Mouse (Mus musculus): ENCODE data around the gene B430305J03Rik. TPM values are rescaled to one million over a fixed set of nuclear protein-coding genes. Genes with fewer than 3 reads are reported as not detected.

The B430305J03Rik gene
- total RNA-seq, 1 experiment = 3.2 TPM

DNA sequence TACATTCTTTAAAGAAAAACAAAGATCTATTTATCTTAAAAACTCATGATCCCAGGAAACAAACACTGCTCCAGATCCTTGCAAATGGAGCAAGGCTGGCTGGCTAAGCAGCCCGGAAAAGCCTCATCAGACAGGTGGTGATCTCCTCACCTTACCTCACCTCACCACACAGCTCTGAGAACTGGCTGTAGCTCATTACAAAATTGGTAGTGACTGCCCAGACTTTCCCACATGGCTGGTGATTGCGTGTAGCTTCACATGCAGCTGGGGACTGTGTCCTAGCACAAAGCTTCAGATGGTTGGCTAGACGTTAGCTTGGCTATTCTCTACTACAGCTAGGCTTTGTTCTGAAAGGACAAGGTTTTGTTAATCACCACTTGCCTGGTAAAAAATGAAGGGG is 28.5 kb downstream of the B430305J03Rik start:
- DNase-seq (ENCODE audit: low read depth, low spot score) = no peak
- Histone ChIP-seq H3K27ac (ENCODE audit: insufficient read depth, low read depth, low read length, poor library complexity, severe bottlenecking) (no peak overlapping the region), H3K9me3 (ENCODE audit: control insufficient read depth, insufficient read depth, low read depth, low read length) (no peaks in the 10 kb centered on the region), H3K4me1 (ENCODE audit: control insufficient read depth in 2 of 2, insufficient read depth in 2 of 2, low read length in 2 of 2, poor library complexity in 1 of 2) (0 out of 4 replicates have a peak, but pooled peaks cover 0 to 2% of the 10 kb centered on the region in 2 experiments), H3K36me3 (ENCODE audit: control insufficient read depth, insufficient read depth, low read length, poor library complexity, severe bottlenecking) (no peaks in the 10 kb centered on the region), H3K9ac (ENCODE audit: insufficient read depth, low read depth, low read length, poor library complexity, severe bottlenecking) (no peak overlapping the region), H3K4me3 (ENCODE audit: insufficient read depth in 1 of 2, low read depth in 1 of 2, low read length in 2 of 2, poor library complexity in 1 of 2, severe bottlenecking in 1 of 2) (no peak overlapping the region)
- in situ Hi-C loops (cut with MboI; ENCODE audit: low sequenced_read_pairs in 2 of 2, unreplicated experiment in 2 of 2) = no loop called here
- TF ChIP-seq CHD2 (IDR thresholded peaks at IDR 0.05; ENCODE audit: low read depth, low read length) (no peak), ZC3H11A (IDR thresholded peaks at IDR 0.05; ENCODE audit: borderline replicate concordance, low read depth, low read length) (no peak), ZNF384 (IDR thresholded peaks at IDR 0.05; ENCODE audit: low read depth, low read length) (no peak), HCFC1 (IDR thresholded peaks at IDR 0.05; ENCODE audit: borderline replicate concordance, insufficient read depth, low read length) (no peak), MAFK (IDR thresholded peaks at IDR 0.05; ENCODE audit: insufficient read depth, low read depth, low read length) (no peak)

DNA sequence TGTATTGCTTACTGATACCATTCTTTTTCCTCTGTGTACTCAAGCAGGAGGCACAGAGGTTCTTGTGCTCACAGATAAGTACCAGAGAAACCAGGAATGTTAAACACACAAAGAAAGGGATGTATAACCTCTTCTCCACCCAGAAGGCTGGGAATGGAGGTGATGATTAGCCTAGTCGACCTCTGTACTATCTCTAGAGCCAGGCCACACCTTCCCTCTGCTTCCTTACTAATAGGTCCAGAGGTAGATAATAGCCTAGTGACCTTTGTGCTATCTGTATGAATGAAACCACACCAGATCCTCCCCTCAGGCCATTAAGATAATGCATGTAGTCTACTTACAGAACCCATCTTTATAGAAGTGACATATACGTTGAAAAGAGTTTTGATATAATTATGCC is 29.5 kb downstream of the B430305J03Rik start:
- no peaks in the 10 kb centered on the region for H3K36me3 ChIP-seq (ENCODE audit: control insufficient read depth, insufficient read depth, low read length, poor library complexity, severe bottlenecking)
- DNase-seq (ENCODE audit: low read depth, low spot score) = no peak
- no peaks in the 10 kb centered on the region for H3K9me3 ChIP-seq (ENCODE audit: control insufficient read depth, insufficient read depth, low read depth, low read length)
- H3K9ac ChIP-seq (ENCODE audit: insufficient read depth, low read depth, low read length, poor library complexity, severe bottlenecking) = no peak overlapping the region
- no peak for TF ChIP-seq ZNF384 (IDR thresholded peaks at IDR 0.05; ENCODE audit: low read depth, low read length)
- no peak for TF ChIP-seq CHD2 (IDR thresholded peaks at IDR 0.05; ENCODE audit: low read depth, low read length)
- TF ChIP-seq MAFK (IDR thresholded peaks at IDR 0.05; ENCODE audit: insufficient read depth, low read depth, low read length) = no peak
- TF ChIP-seq ZC3H11A (IDR thresholded peaks at IDR 0.05; ENCODE audit: borderline replicate concordance, low read depth, low read length) = no peak
- TF ChIP-seq HCFC1 (IDR thresholded peaks at IDR 0.05; ENCODE audit: borderline replicate concordance, insufficient read depth, low read length) = no peak
- in situ Hi-C loops (cut with MboI; ENCODE audit: low sequenced_read_pairs in 2 of 2, unreplicated experiment in 2 of 2) = no loop called here
- no peak overlapping the region for H3K27ac ChIP-seq (ENCODE audit: insufficient read depth, low read depth, low read length, poor library complexity, severe bottlenecking)
- 0 out of 4 replicates have a peak, but pooled peaks cover 0 to 1% of the 10 kb centered on the region in 2 experiments for H3K4me1 ChIP-seq (ENCODE audit: control insufficient read depth in 2 of 2, insufficient read depth in 2 of 2, low read length in 2 of 2, poor library complexity in 1 of 2)
- no peak overlapping the region for H3K4me3 ChIP-seq (ENCODE audit: insufficient read depth in 1 of 2, low read depth in 1 of 2, low read length in 2 of 2, poor library complexity in 1 of 2, severe bottlenecking in 1 of 2)

DNA sequence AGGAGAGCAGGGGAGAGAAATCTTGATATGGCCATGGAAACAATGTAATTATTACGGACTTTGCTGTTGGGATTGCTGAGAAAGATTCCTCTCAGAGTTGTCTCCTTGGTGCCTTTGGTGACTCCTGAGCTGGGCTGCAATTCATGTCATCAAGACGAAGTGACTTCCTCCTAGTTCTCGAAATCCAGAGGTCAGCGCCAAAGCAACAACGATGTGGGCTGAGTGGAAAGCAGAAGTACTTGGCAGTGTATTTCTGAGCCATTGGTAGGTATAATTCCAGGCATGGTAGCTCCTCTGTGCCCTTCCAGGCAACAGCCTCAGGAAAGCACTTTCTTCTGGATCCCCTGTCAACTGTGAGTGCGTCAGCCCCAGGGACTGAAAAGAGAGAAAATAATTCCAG is 44.1 kb downstream of the B430305J03Rik start:
- Histone ChIP-seq H3K9me3 (ENCODE audit: control insufficient read depth, insufficient read depth, low read depth, low read length) (no peaks in the 10 kb centered on the region), H3K36me3 (ENCODE audit: control insufficient read depth, insufficient read depth, low read length, poor library complexity, severe bottlenecking) (no peaks in the 10 kb centered on the region), H3K4me1 (ENCODE audit: control insufficient read depth in 2 of 2, insufficient read depth in 2 of 2, low read length in 2 of 2, poor library complexity in 1 of 2) (no peaks in the 10 kb centered on the region), H3K9ac (ENCODE audit: insufficient read depth, low read depth, low read length, poor library complexity, severe bottlenecking) (no peak overlapping the region), H3K4me3 (ENCODE audit: insufficient read depth in 1 of 2, low read depth in 1 of 2, low read length in 2 of 2, poor library complexity in 1 of 2, severe bottlenecking in 1 of 2) (no peak overlapping the region), H3K27ac (ENCODE audit: insufficient read depth, low read depth, low read length, poor library complexity, severe bottlenecking) (no peak overlapping the region)
- TF ChIP-seq ZC3H11A (IDR thresholded peaks at IDR 0.05; ENCODE audit: borderline replicate concordance, low read depth, low read length) = no peak
- TF ChIP-seq MAFK (IDR thresholded peaks at IDR 0.05; ENCODE audit: insufficient read depth, low read depth, low read length) = no peak
- no peak for TF ChIP-seq ZNF384 (IDR thresholded peaks at IDR 0.05; ENCODE audit: low read depth, low read length)
- no peak for TF ChIP-seq HCFC1 (IDR thresholded peaks at IDR 0.05; ENCODE audit: borderline replicate concordance, insufficient read depth, low read length)
- no peak for TF ChIP-seq CHD2 (IDR thresholded peaks at IDR 0.05; ENCODE audit: low read depth, low read length)
- DNase-seq (ENCODE audit: low read depth, low spot score) = no peak
- in situ Hi-C loops (cut with MboI; ENCODE audit: low sequenced_read_pairs in 2 of 2, unreplicated experiment in 2 of 2) = no loop called here

DNA sequence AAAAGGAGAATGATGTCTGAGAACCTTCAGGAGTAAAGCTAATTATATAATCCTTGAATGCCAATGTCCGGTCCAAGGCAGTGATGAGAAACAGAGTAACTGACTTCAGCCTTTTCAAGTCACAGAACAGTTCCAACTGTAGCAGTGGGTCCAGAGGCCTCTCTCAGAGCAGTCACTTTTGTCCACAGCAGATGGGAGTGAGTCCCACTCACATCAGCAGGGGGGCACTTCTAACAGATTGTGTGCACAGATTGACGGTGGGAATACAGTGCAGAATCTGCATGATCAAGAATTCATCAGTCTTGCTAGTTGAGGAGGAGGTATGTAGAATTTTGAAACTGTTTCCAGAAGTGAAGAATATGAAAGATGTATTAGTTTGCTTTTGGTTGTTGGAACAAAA is 45.7 kb downstream of the B430305J03Rik start:
- no peaks in the 10 kb centered on the region for H3K36me3 ChIP-seq (ENCODE audit: control insufficient read depth, insufficient read depth, low read length, poor library complexity, severe bottlenecking)
- H3K4me1 ChIP-seq (ENCODE audit: control insufficient read depth in 2 of 2, insufficient read depth in 2 of 2, low read length in 2 of 2, poor library complexity in 1 of 2) = no peaks in the 10 kb centered on the region
- in situ Hi-C loops (cut with MboI; ENCODE audit: low sequenced_read_pairs in 2 of 2, unreplicated experiment in 2 of 2) = no loop called here
- no peak overlapping the region for H3K9ac ChIP-seq (ENCODE audit: insufficient read depth, low read depth, low read length, poor library complexity, severe bottlenecking)
- no peak for DNase-seq (ENCODE audit: low read depth, low spot score)
- H3K27ac ChIP-seq (ENCODE audit: insufficient read depth, low read depth, low read length, poor library complexity, severe bottlenecking) = no peak overlapping the region
- no peak for TF ChIP-seq ZC3H11A (IDR thresholded peaks at IDR 0.05; ENCODE audit: borderline replicate concordance, low read depth, low read length)
- no peak for TF ChIP-seq MAFK (IDR thresholded peaks at IDR 0.05; ENCODE audit: insufficient read depth, low read depth, low read length)
- TF ChIP-seq HCFC1 (IDR thresholded peaks at IDR 0.05; ENCODE audit: borderline replicate concordance, insufficient read depth, low read length) = no peak
- TF ChIP-seq CHD2 (IDR thresholded peaks at IDR 0.05; ENCODE audit: low read depth, low read length) = no peak
- no peak for TF ChIP-seq ZNF384 (IDR thresholded peaks at IDR 0.05; ENCODE audit: low read depth, low read length)
- H3K9me3 ChIP-seq (ENCODE audit: control insufficient read depth, insufficient read depth, low read depth, low read length) = no peaks in the 10 kb centered on the region
- no peak overlapping the region for H3K4me3 ChIP-seq (ENCODE audit: insufficient read depth in 1 of 2, low read depth in 1 of 2, low read length in 2 of 2, poor library complexity in 1 of 2, severe bottlenecking in 1 of 2)

DNA sequence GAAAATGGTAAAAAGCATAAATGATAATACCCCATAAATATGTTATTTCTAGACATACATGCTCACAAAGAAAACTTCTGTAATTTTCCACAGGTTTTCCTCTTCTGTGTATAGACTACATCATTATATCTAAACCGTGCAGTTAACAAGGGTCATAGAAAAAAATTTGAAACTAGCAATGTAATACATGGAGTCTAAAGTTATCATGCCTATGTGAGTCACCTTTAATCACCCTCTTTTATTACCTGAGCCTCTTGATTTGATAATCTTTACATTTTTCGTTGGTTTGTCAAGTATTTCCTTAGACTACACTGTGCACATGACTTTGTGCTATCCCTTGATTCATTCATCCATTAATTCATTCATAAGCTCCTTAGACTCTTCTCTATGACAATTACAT is 50.7 kb downstream of the B430305J03Rik start:
- in situ Hi-C loops (cut with MboI; ENCODE audit: low sequenced_read_pairs in 2 of 2, unreplicated experiment in 2 of 2) = no loop called here
- no peak overlapping the region for H3K4me3 ChIP-seq (ENCODE audit: insufficient read depth in 1 of 2, low read depth in 1 of 2, low read length in 2 of 2, poor library complexity in 1 of 2, severe bottlenecking in 1 of 2)
- TF ChIP-seq CHD2 (IDR thresholded peaks at IDR 0.05; ENCODE audit: low read depth, low read length) = no peak
- no peak for TF ChIP-seq ZC3H11A (IDR thresholded peaks at IDR 0.05; ENCODE audit: borderline replicate concordance, low read depth, low read length)
- no peak for TF ChIP-seq ZNF384 (IDR thresholded peaks at IDR 0.05; ENCODE audit: low read depth, low read length)
- TF ChIP-seq MAFK (IDR thresholded peaks at IDR 0.05; ENCODE audit: insufficient read depth, low read depth, low read length) = no peak
- no peak for TF ChIP-seq HCFC1 (IDR thresholded peaks at IDR 0.05; ENCODE audit: borderline replicate concordance, insufficient read depth, low read length)
- no peaks in the 10 kb centered on the region for H3K4me1 ChIP-seq (ENCODE audit: control insufficient read depth in 2 of 2, insufficient read depth in 2 of 2, low read length in 2 of 2, poor library complexity in 1 of 2)
- no peaks in the 10 kb centered on the region for H3K9me3 ChIP-seq (ENCODE audit: control insufficient read depth, insufficient read depth, low read depth, low read length)
- DNase-seq (ENCODE audit: low read depth, low spot score) = no peak
- no peak overlapping the region for H3K9ac ChIP-seq (ENCODE audit: insufficient read depth, low read depth, low read length, poor library complexity, severe bottlenecking)
- no peaks in the 10 kb centered on the region for H3K36me3 ChIP-seq (ENCODE audit: control insufficient read depth, insufficient read depth, low read length, poor library complexity, severe bottlenecking)
- H3K27ac ChIP-seq (ENCODE audit: insufficient read depth, low read depth, low read length, poor library complexity, severe bottlenecking) = no peak overlapping the region

Measured in ES-E14 (cell line).